Mouse (Mus musculus): Measurements from ENCODE around the gene Bloc1s4. TPM values are rescaled to one million over a fixed set of nuclear protein-coding genes. Genes with fewer than 3 reads are reported as not detected.

The Bloc1s4 gene
- polyA plus RNA-seq, 1 experiment from 2014 or later: 6.8 TPM

DNA sequence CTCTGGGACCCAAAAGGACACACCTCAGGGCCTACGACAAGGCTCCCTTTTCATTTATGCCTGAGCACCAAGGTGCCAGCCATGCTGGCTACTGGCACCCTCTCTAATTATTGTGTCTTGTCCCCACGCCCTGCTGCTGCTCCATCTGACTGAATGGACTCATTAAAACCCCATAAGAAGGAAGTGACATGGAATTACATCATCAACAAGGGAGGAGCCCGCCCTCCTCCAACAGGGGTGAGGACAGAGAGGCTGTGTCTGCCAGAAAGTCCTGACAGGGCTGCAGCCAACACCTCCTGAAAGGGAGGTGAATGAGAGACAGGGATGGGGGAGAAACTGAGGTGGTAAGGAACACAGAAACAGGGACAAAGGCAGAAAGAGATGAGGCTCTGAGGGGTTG lies 17.8 kb downstream of the Bloc1s4 start:
- Histone ChIP-seq H3K36me3 (ENCODE audit: inconsistent target) (no peaks in the 10 kb centered on the region), H3K79me2 (ENCODE audit: inconsistent target) (no peaks in the 10 kb centered on the region), H3K4me3 (ENCODE audit: inconsistent target) (no peak overlapping the region), H3K27ac (no peak overlapping the region)
- WGBS (ENCODE audit: missing documents): 53% methylated on average over 3 of the region's 3 CpGs

DNA sequence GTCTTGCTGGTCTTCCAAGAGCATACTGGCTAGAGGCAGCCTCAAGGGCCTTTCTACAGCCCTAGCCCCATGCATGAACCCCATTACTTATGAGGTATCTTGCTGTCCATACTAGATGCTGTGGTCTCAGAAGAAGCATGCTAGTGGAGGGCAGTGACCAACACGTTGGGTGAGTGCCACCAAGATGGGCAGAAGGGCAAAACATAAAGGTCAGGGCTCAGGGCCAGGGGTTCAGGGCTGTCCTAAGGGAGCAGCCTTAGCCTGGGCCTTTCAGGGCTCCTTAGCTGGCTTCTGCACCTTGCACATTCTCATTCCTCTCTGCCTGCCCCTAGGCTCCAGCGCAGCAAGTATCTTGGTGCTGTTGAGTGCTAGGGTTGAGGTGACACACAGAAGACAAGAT lies 18.5 kb downstream of the Bloc1s4 start:
- no peaks in the 10 kb centered on the region for H3K79me2 ChIP-seq (ENCODE audit: inconsistent target)
- 100% methylated on average over 2 of the region's 2 CpGs for WGBS (ENCODE audit: missing documents)
- H3K4me3 ChIP-seq (ENCODE audit: inconsistent target): no peak overlapping the region
- H3K36me3 ChIP-seq (ENCODE audit: inconsistent target): no peaks in the 10 kb centered on the region
- no peak overlapping the region for H3K27ac ChIP-seq

DNA sequence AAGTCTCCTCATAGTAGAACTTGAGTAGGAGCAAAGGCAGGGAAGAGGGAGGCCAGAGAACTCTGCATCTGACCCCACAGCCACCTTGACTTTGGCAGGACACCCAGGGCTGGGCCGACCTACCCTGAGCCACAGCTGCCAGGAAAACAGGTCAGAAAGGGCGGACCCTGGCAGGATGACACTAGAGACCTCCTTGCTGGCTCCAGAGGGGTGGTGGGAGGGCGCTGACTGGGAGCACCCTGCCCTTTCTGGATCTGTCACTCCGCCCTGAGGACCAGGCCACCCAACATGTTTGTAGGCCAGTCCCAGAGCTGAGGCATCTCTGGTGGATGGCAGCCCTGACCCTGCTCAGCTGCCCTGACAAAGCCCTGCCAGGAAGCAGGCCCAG lies 19.4 kb downstream of the Bloc1s4 start:
- Histone ChIP-seq H3K79me2 (ENCODE audit: inconsistent target) (no peaks in the 10 kb centered on the region), H3K27ac (no peak overlapping the region), H3K36me3 (ENCODE audit: inconsistent target) (no peaks in the 10 kb centered on the region), H3K4me3 (ENCODE audit: inconsistent target) (no peak overlapping the region)
- 100% methylated on average over 4 of the region's 4 CpGs for WGBS (ENCODE audit: missing documents)

DNA sequence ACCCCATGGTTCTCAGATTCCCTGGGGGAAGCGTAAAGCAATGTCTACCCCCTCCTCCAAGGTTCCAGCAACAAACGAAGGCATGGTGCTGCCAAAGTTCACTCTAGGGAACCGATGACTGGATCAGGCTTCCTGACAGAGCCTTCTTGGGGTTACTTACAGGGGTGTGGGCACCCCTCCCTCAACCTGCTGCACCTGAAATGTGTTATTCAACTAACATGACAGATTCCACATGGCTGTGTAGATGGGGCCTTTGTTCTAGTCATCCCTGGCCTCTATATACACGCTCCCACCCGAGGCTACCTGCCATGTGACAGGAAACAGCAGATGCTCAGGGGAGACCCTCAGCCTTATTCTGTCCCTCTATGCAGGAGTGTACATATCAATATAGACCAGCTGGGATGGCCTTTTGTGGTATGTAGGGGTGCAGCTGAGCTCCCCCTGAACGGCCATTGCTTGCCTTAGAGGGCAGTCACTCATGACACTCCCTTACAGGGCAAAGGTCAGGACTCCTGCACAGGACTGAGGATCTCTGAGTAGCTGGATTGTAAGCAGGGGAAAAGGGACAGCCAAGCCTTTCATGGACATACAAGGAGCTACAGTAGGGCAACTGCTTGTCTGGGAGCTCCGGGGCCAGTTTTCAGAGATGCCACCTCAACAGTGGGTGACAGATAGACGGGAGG lies 19.9 kb downstream of the Bloc1s4 start:
- Histone ChIP-seq H3K79me2 (ENCODE audit: inconsistent target) (no peaks in the 10 kb centered on the region), H3K36me3 (ENCODE audit: inconsistent target) (no peaks in the 10 kb centered on the region), H3K4me3 (ENCODE audit: inconsistent target) (no peak overlapping the region), H3K27ac (no peak overlapping the region)
- 87% methylated on average over 8 of the region's 8 CpGs for WGBS (ENCODE audit: missing documents)

DNA sequence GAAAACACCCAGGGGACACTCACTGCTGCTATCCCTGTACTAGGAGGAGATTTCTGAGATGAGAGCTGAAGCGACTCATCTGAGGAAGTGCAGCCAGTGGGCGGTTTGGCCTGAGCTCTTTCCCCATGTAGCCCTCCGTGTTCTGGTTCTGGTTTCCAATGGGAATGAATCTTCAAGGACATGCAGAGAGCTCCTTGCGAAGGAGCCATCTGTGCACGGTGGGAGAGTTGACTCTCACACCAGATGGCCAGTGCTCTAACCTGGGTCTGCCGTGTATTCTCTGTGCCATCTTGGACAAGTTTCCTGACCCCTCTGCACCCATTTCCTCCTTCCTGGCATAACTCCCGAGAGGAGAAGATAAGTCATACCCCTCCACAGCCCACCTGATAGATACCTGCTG lies 20.7 kb downstream of the Bloc1s4 start:
- 84% methylated on average over 7 of the region's 7 CpGs for WGBS (ENCODE audit: missing documents)

DNA sequence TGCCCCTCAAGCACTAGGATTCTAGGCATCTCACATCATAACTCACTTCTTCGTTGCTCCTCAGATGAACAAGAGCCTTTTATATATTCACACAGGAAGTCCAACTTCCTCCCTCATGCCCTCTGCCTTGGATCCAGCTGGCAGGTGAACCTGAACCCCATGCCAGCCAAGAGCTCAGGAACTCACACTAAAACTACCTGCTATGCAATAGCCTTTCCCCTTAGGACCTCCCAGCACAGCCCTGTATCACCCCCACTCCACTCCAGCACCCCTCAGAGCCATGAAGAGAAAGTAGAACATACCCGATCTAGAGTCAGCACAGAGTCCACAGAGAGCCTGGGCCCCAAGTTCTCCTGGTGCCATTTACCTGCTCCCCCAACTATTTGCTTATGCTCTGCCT lies 21.3 kb downstream of the Bloc1s4 start:
- Histone ChIP-seq H3K27ac (peak overlapping the region; percentile 72), H3K4me3 (ENCODE audit: inconsistent target) (no peak overlapping the region), H3K79me2 (ENCODE audit: inconsistent target) (no peaks in the 10 kb centered on the region), H3K36me3 (ENCODE audit: inconsistent target) (no peaks in the 10 kb centered on the region)
- 49% methylated on average over 2 of the region's 2 CpGs for WGBS (ENCODE audit: missing documents)

More for the DNA sequence above, 20.7 kb downstream of the Bloc1s4 start:
- H3K79me2 ChIP-seq (ENCODE audit: inconsistent target): no peaks in the 10 kb centered on the region
- H3K36me3 ChIP-seq (ENCODE audit: inconsistent target): no peaks in the 10 kb centered on the region
- H3K4me3 ChIP-seq (ENCODE audit: inconsistent target): no peak overlapping the region
- H3K27ac ChIP-seq: no peak overlapping the region

DNA sequence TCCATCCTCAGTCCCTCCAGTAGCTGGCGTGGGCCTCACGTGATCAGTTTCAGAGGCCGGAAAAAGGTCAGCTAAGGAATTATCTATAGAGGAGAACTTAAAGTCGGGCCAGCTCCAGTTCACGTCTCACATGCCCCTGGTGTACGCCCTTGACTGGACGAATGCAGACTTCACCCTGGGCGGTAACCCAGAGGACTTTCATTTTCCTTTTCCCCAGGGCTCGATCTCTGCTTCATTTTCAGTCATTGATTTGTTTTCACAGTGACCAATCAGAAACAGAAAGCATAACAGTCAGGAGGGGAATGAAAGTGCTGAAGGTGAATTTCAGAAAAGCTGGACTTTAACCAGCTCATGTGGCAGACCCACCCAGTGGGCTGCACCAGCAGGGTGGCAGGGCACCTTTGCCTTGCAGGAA lies 22.1 kb downstream of the Bloc1s4 start:
- no peak overlapping the region; the same call in 1 of the 2 replicates for H3K4me3 ChIP-seq (ENCODE audit: inconsistent target)

DNA sequence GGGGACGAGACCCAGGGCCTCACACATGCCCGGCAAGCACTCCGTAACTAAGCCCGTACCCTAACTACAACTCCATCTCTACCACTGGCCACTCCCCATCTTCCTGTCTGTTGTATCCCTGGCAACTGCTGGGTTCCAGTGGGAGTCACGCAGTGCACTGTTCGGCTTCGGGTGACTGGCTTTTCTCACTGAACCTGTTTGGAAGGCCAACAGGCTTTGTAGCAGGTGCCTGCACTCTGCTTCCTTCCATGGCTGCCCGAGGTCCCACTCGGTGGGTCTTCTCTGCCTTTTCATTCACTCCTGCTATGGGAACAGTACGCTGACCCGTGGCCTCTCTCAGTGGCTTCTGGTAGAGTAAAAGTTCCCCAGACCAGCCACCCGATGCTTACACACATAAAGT lies 22.6 kb downstream of the Bloc1s4 start:
- Histone ChIP-seq H3K27ac (peak overlapping the region; percentile 72), H3K79me2 (ENCODE audit: inconsistent target) (no peaks in the 10 kb centered on the region), H3K36me3 (ENCODE audit: inconsistent target) (no peaks in the 10 kb centered on the region), H3K4me3 (ENCODE audit: inconsistent target) (no peak overlapping the region)
- WGBS (ENCODE audit: missing documents): 90% methylated on average over 12 of the region's 12 CpGs

More for the DNA sequence above, 22.1 kb downstream of the Bloc1s4 start:
- no peaks in the 10 kb centered on the region for H3K36me3 ChIP-seq (ENCODE audit: inconsistent target)
- WGBS (ENCODE audit: missing documents): 27% methylated on average over 9 of the region's 9 CpGs
- H3K27ac ChIP-seq: peak overlapping the region; percentile 72
- H3K79me2 ChIP-seq (ENCODE audit: inconsistent target): no peaks in the 10 kb centered on the region

DNA sequence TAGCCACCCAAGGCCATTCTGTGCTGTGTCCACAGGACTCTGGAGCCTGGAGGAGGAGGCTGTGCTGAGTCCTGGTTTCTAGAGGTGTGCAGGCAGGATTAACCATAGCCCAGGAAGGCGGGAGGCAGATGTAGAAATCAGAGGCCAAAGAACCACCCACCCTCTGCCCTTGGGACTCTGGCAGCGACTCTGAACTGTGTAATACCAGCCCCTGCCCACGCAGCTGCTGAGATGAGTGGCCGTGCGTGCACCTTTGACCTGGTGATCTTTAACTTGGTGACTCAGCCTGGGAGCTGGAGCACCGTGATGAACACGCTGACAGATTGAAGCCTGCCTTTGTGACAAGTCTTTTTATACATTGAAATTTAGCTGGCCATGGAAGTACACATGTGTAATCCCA lies 24.2 kb downstream of the Bloc1s4 start:
- Histone ChIP-seq H3K36me3 (ENCODE audit: inconsistent target) (no peaks in the 10 kb centered on the region), H3K27ac (no peak overlapping the region), H3K79me2 (ENCODE audit: inconsistent target) (no peaks in the 10 kb centered on the region), H3K4me3 (ENCODE audit: inconsistent target) (no peak overlapping the region)
- 91% methylated on average over 7 of the region's 7 CpGs for WGBS (ENCODE audit: missing documents)

DNA sequence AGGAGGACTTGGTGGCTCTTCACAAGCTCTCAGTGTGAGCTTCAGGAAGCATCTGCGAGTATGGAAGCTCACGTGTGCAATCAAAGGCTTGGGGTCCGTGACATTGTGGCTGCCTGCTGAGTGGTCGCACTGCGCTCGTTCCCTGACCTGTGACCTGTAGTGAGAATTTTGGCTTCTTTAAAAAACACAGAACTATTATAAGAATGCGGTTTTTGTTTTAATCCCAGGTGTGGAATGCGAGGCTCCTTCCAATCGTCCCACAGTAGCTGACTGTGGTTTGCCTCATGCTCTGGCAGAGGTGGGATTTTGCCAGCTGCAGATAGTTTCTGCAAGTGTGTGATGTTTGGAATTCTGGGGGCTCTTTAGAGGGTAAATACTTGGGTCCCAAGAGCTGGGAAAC lies 25.1 kb downstream of the Bloc1s4 start:
- Histone ChIP-seq H3K79me2 (ENCODE audit: inconsistent target) (no peaks in the 10 kb centered on the region), H3K36me3 (ENCODE audit: inconsistent target) (no peaks in the 10 kb centered on the region), H3K4me3 (ENCODE audit: inconsistent target) (no peak overlapping the region), H3K27ac (peak overlapping the region; percentile 92)
- 90% methylated on average over 9 of the region's 9 CpGs for whole genome bisulfite sequencing (ENCODE audit: missing documents)

DNA sequence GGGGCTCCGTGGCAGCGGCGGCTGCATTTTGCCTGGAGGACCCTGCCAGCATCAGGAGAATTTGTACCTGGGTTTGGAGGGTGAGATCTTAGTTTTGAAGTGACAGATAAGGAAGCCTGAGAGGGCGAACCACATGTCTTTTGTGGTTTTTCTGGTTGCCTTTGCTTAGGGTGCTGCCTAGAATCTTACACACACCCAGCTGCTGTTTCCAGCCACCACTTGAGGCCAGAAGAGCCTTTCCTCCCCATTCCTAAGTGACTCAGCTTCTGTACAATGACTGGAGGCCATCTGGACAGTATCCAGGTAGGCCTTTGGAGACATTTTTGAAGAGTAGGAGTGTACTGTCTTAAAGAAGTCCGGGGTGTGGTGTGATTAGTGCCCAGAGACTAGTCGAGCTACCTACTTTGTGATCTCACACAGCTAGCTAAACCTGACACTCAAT lies 26.0 kb downstream of the Bloc1s4 start:
- 39% methylated on average over 6 of the region's 6 CpGs for WGBS (ENCODE audit: missing documents)
- H3K4me3 ChIP-seq (ENCODE audit: inconsistent target): no peak overlapping the region
- H3K36me3 ChIP-seq (ENCODE audit: inconsistent target): no peaks in the 10 kb centered on the region
- H3K79me2 ChIP-seq (ENCODE audit: inconsistent target): no peaks in the 10 kb centered on the region
- peak overlapping the region; percentile 92 for H3K27ac ChIP-seq

DNA sequence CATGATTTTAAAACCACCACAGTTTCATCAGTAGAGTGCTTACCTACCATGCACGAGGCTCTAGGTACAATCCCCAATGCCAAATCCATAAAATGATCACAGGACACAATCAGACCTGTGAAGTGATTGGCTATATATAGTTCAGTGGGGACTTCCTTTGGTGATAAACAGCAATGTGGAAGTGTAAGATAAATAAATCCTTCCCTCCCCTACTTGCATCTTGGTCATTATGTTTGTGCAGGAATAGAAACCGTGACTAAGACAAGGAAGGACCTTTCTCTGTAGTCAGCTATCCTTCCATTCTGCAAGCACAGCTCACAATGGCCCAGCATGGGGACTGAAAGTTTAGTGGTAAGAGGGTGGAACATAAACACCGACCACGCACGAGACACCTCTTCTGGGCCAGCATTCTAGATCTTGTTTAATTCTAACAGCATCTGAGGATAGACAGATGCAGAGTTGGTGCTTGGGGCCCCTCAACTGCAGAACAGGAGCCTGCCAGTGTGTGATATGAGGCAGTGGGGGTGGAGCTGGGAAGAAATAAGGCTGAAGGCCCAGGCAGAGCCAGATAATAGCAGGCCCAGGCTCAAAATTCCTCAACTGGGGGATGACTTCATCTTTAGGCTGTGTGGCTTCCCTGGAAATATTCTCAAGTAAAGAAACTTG lies 27.6 kb downstream of the Bloc1s4 start:
- no peak overlapping the region for H3K4me3 ChIP-seq (ENCODE audit: inconsistent target)
- H3K27ac ChIP-seq: peak overlapping the region; percentile 92
- no peaks in the 10 kb centered on the region for H3K36me3 ChIP-seq (ENCODE audit: inconsistent target)
- no peaks in the 10 kb centered on the region for H3K79me2 ChIP-seq (ENCODE audit: inconsistent target)
- WGBS (ENCODE audit: missing documents): 45% methylated on average over 5 of the region's 5 CpGs

DNA sequence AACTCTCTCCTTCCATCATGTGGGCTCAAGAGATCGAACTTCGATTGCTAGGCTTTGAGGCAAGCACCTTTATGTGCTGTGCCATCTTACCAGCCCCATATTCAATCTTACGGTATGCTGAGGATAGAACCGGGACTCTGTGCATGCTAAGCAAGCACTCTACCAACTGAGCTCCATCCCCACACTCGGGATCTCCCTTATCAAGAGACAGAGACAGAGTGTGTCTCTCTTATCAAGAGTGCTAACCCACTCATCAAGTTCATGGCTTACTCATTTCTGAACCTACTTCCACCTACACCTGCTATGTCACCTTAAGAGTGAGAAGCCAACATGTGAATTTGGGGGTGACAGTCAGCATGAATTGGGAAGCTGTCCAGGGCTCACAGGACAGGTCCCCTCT lies 28.2 kb downstream of the Bloc1s4 start:
- H3K4me3 ChIP-seq (ENCODE audit: inconsistent target): no peak overlapping the region
- no peaks in the 10 kb centered on the region for H3K36me3 ChIP-seq (ENCODE audit: inconsistent target)
- H3K79me2 ChIP-seq (ENCODE audit: inconsistent target): no peaks in the 10 kb centered on the region
- WGBS (ENCODE audit: missing documents): 96% methylated on average over 5 of the region's 5 CpGs
- H3K27ac ChIP-seq: peak overlapping the region; percentile 92

DNA sequence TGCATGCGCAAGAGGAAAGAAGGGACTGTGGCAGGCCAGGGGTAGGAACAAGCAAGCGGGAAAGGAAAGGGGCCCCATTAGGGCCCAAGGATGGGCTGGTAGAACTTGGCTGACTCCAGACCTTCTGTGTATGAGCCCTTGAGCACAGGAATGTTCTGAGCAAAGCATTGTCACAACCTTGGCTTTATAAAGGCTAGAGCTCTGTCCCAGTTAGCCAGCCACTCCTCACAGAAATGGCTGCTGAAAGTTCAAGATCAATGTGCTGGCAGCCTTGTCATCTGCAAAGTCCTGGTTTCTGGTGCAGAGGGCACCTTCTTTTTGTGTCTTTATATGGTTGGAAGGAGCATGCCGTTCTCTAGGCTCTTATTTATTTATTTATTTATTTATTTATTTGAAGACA lies 28.8 kb downstream of the Bloc1s4 start:
- H3K4me3 ChIP-seq (ENCODE audit: inconsistent target): no peak overlapping the region
- H3K27ac ChIP-seq: no peak overlapping the region
- WGBS (ENCODE audit: missing documents): 97% methylated on average over 3 of the region's 3 CpGs
- H3K79me2 ChIP-seq (ENCODE audit: inconsistent target): no peaks in the 10 kb centered on the region
- no peaks in the 10 kb centered on the region for H3K36me3 ChIP-seq (ENCODE audit: inconsistent target)

DNA sequence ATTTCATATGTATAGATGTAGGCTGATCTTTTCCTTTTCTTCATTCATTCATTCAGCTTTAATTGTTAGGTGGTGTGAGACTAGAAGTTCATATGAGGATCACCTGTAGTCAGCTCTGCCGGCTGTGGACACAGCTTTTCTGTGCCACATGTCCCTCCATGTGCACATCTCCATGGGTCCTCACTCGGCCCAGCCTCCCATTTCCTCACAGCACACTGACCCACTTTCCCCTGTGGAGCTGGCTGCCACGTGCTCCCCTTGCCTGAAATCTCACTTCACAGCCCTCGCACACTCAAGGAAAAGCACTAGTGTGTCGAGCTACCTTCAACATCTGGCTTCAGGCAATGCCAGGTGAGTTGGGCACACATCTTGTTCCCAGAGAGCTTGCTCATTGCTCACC lies 29.3 kb downstream of the Bloc1s4 start:
- H3K4me3 ChIP-seq (ENCODE audit: inconsistent target): no peak overlapping the region
- H3K79me2 ChIP-seq (ENCODE audit: inconsistent target): no peaks in the 10 kb centered on the region
- no peak overlapping the region for H3K27ac ChIP-seq
- no peaks in the 10 kb centered on the region for H3K36me3 ChIP-seq (ENCODE audit: inconsistent target)
- 92% methylated on average over 2 of the region's 5 CpGs for WGBS (ENCODE audit: missing documents)
